Mouse (Mus musculus) gastrocnemius, adult 18-20 months (tissue): ENCODE data around the gene Hikeshi. TPM values are rescaled to one million over a fixed set of nuclear protein-coding genes. Genes with fewer than 3 reads are reported as not detected.

Experiments used
- DNase-seq: peaks from one replicate; pipeline ENCODE4 v3.0.0; 2021; ENCODE audit warnings: low spot score
- total RNA-seq, 2 experiments: library from RNA; stranded (reverse); gene quantifications; 2 replicates each; pipeline ENCODE4 v1.2.3; 2021

Gene Hikeshi
- total RNA-seq, 2 experiments from 2014 or later, result 116 to 119 TPM

- DNase-seq, result no peak
Observed at GRCm38 (mm10) chr7:89916711-89917110, 24.3 kb downstream of the Hikeshi start.

GRCm38 (mm10) chr7:89913432-89914158 lies 27.4 kb downstream of the Hikeshi start:
- DNase-seq, result peak; percentile 18

DNA sequence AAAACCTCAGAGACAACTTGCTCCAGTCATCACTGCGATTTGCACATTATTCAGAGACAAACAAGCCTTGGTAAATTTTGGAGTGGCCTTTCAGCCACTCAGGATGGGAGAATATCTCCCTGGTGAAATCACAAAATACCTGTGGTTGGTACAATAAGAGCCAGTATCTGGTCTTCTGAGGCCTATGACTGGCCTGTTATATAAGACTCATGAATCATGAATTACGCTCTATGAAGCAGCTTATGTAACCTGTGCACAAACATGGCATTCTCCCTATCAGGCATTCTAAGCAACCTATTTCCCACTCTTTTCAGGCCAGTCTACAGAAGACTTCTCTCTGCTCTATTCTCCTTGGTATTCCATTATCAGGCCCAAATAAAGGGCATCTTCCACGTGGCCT lies 28.6 kb downstream of the Hikeshi start:
- no peak for DNase-seq

GRCm38 (mm10) chr7:89909711-89910110 lies 31.3 kb downstream of the Hikeshi start:
- peak; percentile 53 for DNase-seq

- no peak for DNase-seq
Observed at GRCm38 (mm10) chr7:89908899-89909621, 31.9 kb downstream of the Hikeshi start.

DNA sequence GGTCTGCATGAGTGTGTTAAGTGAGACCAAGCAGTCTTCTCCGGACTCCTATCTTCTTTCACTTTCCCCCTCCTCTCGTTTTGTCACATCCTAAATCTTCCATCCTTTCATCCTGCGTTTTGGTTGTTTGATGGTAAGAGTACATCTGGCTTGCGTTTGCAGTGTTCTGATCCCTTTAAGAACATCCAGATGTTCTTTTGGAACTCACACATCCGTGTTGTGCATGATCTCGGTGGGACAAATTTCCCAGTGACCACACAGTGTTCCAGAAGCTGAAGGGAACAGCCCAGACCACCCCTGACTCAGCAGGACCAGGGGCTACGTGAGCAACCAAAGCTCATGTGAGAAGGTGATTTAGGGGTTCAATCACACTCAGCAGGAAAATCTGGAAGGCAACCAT lies 32.6 kb downstream of the Hikeshi start:
- DNase-seq, result no peak

DNA sequence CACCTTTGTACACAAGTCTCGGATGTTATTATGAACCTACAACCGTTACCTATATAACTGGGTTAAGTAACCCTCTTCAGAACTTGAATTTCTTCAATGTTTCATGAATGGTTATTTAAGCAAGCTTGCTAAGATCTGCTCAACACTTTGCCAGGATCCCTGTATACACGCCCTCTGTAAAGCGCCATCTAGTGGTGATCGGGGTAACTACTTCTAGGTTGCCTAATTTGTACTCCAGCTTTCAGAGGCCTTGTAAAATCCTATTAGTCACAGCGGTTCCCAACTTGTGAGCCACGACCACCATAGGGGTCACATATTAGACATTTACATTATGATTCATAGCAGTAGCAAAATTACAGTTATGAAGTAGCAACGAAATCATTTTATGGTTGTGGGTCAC lies 33.1 kb downstream of the Hikeshi start:
- peak; percentile 77 for DNase-seq

DNA sequence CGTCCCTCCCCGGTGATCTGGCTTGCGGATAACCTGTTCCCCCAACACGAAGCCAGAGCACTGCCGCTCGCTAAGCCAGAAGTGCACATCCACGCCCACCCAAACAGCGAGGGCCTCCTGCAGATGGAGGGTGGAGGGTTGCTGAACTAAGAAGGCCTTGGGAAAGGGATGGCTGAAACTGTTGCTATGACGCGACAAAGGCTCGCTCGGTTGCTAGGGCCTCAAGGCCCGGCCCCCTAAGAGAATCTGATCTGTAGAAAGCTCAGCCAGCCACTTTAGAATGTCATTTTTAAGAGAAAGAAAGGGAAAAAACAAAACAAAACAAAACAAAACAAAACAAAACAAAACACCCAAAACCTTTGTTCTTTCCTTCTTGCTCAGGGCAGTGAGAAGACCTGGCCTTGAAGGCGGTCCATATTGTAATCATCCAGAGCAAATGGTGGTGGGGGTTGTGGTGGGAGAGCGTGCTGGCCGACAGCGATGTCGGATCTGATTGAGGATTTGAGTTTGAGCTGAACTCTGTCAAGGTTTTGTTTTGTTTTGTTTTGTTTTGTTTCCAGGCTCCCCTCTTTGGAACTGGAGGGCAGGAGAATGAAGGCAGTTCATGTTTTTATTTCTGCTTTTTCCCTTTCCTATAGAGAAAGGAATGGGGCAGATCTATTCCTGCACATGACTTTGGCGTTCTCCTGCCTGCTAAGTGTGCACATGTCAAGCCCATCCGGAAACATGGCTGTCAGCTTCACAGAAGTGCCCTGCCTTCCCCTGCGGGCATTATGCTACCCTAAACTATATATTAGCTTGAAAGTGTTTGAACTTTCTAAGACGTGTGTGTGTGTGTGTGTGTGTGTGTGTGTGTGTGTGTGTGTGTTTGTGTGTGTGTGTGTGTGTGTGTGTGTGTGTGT lies 37.3 kb downstream of the Hikeshi start, which contains the start of gene Ccdc81:
Gene Ccdc81 (minus strand): TSS at position 188 of the 902 bp plus-strand sequence.
- no peak for DNase-seq

DNA sequence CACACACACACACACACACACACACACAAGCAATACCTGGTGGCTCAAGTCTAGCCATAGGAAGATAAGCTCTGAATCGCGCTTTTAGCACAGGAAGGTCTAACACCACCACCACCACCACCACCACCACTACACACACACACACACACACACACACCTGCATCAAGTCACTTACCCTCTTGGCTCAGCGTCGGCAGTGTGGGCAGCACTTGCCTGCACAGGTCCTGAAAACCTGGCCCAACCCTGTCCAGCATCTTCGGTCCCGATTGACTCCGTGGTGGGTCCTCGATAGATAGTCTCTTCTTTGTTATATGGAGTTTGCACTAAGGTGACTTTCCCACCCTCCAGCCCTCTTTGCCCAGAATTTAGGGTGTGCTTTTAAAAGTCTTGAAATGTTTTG lies 38.0 kb downstream of the Hikeshi start:
- DNase-seq, result no peak

DNA sequence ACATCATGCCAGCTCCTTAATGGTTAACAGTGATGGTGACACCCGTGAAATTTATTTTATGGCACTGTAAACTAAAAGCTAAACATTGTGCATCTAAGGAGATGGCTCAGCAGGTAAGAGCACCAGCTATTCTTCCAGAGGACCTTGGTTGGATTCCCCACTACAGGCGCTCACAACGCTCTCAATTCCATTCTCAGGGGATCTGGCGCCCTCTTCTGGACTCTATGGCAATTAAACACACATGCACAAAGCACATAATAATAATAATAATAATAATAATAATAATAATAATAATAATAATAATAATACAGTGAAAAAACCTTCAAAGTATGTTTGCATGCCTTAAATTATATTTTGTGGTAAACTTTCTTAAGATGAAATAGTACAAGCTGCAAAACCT lies 49.1 kb downstream of the Hikeshi start:
- peak; percentile 19 for DNase-seq

GRCm38 (mm10) chr7:89891412-89891811 lies 49.6 kb downstream of the Hikeshi start:
- no peak for DNase-seq

DNA sequence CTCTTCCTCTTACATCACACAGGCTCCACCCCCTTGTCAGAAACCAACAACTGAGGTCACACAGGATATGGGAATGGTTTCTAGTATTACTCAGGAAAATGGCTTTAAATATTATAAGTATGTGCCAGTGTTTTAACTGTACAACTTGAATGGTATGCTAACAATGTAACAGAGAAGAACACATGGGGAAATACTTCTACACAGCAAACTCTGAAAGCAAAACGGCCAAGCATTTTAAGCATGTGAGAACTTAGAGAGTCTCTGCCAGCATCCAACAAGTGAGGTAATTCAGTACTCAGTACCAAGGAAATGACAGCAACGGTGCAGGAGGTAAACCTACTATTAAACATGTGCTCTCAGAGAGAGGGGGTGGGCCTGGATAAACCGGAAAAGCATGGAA lies 56.5 kb downstream of the Hikeshi start:
- DNase-seq, result no peak

DNA sequence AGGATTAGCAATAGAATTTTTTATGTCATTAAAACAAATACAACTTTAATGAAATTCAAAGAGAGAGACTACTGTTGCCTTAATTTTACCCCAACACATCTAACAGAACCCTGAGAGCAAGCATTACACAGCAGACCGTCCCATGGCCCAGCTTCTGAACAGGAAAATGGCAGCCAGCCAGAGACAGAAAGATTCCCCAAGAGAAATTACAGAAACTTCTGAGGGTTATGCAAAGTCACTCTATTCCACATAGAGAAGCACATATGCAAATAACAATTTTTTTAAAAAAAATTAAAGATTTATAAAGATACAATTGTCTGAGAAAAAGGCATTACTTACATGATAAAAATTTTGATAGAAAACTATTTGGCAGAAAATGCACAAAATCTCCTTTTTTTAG lies 61.3 kb downstream of the Hikeshi start:
- peak; percentile 30 for DNase-seq

Other genes with a start within 250 kb of the Hikeshi start
- gene Ccdc81, start 37.6 kb downstream of the Hikeshi start, total RNA-seq, result not detected
- 10 to 100 TPM; 32.5 to 40.9 TPM for gene Eed, start 39.8 kb upstream of the Hikeshi start, total RNA-seq
- gene Picalm, start 189.0 kb upstream of the Hikeshi start, total RNA-seq, result 10 to 100 TPM; 72.1 to 94.6 TPM